Comparison of ENCODE assay signal across 22 mouse cellular contexts in the genomic region with DNA sequence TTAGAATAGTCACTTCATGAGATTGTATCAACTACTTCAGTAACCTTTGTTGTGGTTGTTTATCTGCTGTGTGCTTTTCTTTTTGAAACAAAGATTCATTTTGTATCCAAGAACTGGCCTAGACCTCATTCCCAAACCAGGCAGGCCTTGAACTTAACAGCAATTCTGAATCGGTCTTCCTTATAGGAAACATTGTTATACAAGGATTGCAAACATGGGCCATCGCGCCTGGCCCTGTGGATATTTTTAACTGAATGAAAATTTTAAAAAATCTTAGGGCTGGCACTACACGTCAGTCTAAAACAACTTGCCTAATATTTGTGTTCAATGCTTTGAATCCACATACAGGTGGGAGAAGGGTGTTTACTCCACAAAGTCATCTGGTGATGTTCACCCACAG. TPM values are rescaled to one million over a fixed set of nuclear protein-coding genes. Genes with fewer than 3 reads are reported as not detected.
A peak's percentile ranks its signal among the peaks of the same experiment; 100 is the strongest.
DNase-seq lines count a peak whose midpoint lies in the region; ATAC-seq and TF ChIP-seq lines count a peak whose summit lies in the region.
"Had no signal": no experiment of that assay in that cellular context is flagged by ENCODE, and none has a peak within 500 bp of the region (broad histone marks: within the 10 kb centered on the region; RNA-seq: fewer than 3 reads in every experiment).

No protein-coding gene starts in this region.

- peaks cover 25% of the 10 kb centered on the region for H3K36me3 ChIP-seq in intestine, embryonic 14.5 days (ENCODE audit: control insufficient read depth, insufficient read depth, low read length)
- H3K36me3 ChIP-seq in intestine, postnatal 0 days (ENCODE audit: control insufficient read depth, insufficient read depth) = peaks cover 10% of the 10 kb centered on the region
- H3K36me3 ChIP-seq in liver, postnatal 0 days (replicated peaks; ENCODE audit: insufficient read depth, low read length) = no peaks in the 10 kb centered on the region; the same call in 1 of the 2 replicates
- no peaks in the 10 kb centered on the region for H3K36me3 ChIP-seq in liver, embryonic 11.5 days (ENCODE audit: control insufficient read depth, insufficient read depth, low read length)
- peaks cover 6% of the 10 kb centered on the region; the same call in 1 of the 2 replicates for H3K36me3 ChIP-seq in stomach, embryonic 16.5 days (ENCODE audit: control insufficient read depth, insufficient read depth, low read length)
- H3K36me3 ChIP-seq in stomach, postnatal 0 days (ENCODE audit: control insufficient read depth, insufficient read depth, low read length) = no peaks in the 10 kb centered on the region
- H3K36me3 ChIP-seq: embryonic facial prominence, embryonic 15.5 days had no signal

- no peaks in the 10 kb centered on the region for H3K27me3 ChIP-seq in intestine, embryonic 14.5 days (replicated peaks; ENCODE audit: control insufficient read depth, insufficient read depth, low read length)
- H3K27me3 ChIP-seq in intestine, postnatal 0 days (replicated peaks; ENCODE audit: control insufficient read depth, insufficient read depth, low read length) = no peaks in the 10 kb centered on the region
- H3K27me3 ChIP-seq in liver, postnatal 0 days (ENCODE audit: insufficient read depth, low read length) = peaks cover 9% of the 10 kb centered on the region; the same call in 1 of the 2 replicates
- no peaks in the 10 kb centered on the region for H3K27me3 ChIP-seq in liver, embryonic 11.5 days (replicated peaks; ENCODE audit: control insufficient read depth, insufficient read depth, low read length)
- no peaks in the 10 kb centered on the region for H3K27me3 ChIP-seq in stomach, embryonic 16.5 days (ENCODE audit: control insufficient read depth, insufficient read depth, low read length)
- no peaks in the 10 kb centered on the region for H3K27me3 ChIP-seq in stomach, postnatal 0 days (ENCODE audit: control insufficient read depth, insufficient read depth, low read length)
- H3K27me3 ChIP-seq: embryonic facial prominence, embryonic 13.5 days; embryonic facial prominence, embryonic 15.5 days; forebrain, embryonic 13.5 days; forebrain, embryonic 15.5 days had no signal

- H3K4me2 ChIP-seq in intestine, embryonic 14.5 days (ENCODE audit: low read length) = peak overlapping the region; percentile 83; the same call in 1 of the 2 replicates
- H3K4me2 ChIP-seq in intestine, postnatal 0 days (replicated peaks; ENCODE audit: low read depth) = no peak overlapping the region
- H3K4me2 ChIP-seq in liver, postnatal 0 days (ENCODE audit: low read depth, low read length) = peak overlapping the region; percentile 11; the same call in 1 of the 2 replicates
- no peak overlapping the region for H3K4me2 ChIP-seq in liver, embryonic 11.5 days
- no peak overlapping the region for H3K4me2 ChIP-seq in stomach, embryonic 16.5 days (ENCODE audit: low read depth, low read length)
- H3K4me2 ChIP-seq in stomach, postnatal 0 days (replicated peaks; ENCODE audit: low read depth) = no peak overlapping the region
- H3K4me2 ChIP-seq: embryonic facial prominence, embryonic 13.5 days; embryonic facial prominence, embryonic 15.5 days; forebrain, embryonic 13.5 days; forebrain, embryonic 15.5 days had no signal

- TF ChIP-seq CTCF in intestine, postnatal 0 days (IDR thresholded peaks at IDR 0.05; ENCODE audit: low read depth) = no peak
- no peak for TF ChIP-seq CTCF in liver, postnatal 0 days (IDR thresholded peaks at IDR 0.05; ENCODE audit: low read depth)
- TF ChIP-seq CTCF in stomach, postnatal 0 days (IDR thresholded peaks at IDR 0.05; ENCODE audit: low read depth) = no peak

- H3K27ac ChIP-seq in intestine, embryonic 14.5 days (ENCODE audit: low read depth) = no peak overlapping the region
- H3K27ac ChIP-seq in intestine, postnatal 0 days (ENCODE audit: low read depth, low read length) = no peak overlapping the region
- H3K27ac ChIP-seq in liver, postnatal 0 days (ENCODE audit: low read depth) = no peak overlapping the region
- no peak overlapping the region for H3K27ac ChIP-seq in liver, embryonic 11.5 days (ENCODE audit: low read depth, low read length)
- H3K27ac ChIP-seq in stomach, embryonic 16.5 days (ENCODE audit: low read length) = no peak overlapping the region
- no peak overlapping the region for H3K27ac ChIP-seq in stomach, postnatal 0 days (replicated peaks)
- H3K27ac ChIP-seq: embryonic facial prominence, embryonic 13.5 days; embryonic facial prominence, embryonic 15.5 days; forebrain, embryonic 10.5 days; forebrain, embryonic 13.5 days; forebrain, embryonic 15.5 days had no signal

- H3K9me3 ChIP-seq in intestine, embryonic 14.5 days (ENCODE audit: control insufficient read depth, low read length) = no peaks in the 10 kb centered on the region
- no peaks in the 10 kb centered on the region for H3K9me3 ChIP-seq in intestine, postnatal 0 days (ENCODE audit: control insufficient read depth)
- H3K9me3 ChIP-seq in liver, postnatal 0 days (ENCODE audit: low read length) = no peaks in the 10 kb centered on the region
- no peaks in the 10 kb centered on the region for H3K9me3 ChIP-seq in liver, embryonic 11.5 days (ENCODE audit: control insufficient read depth, low read length)
- H3K9me3 ChIP-seq in stomach, embryonic 16.5 days (replicated peaks; ENCODE audit: control insufficient read depth, low read length) = no peaks in the 10 kb centered on the region
- no peaks in the 10 kb centered on the region for H3K9me3 ChIP-seq in stomach, postnatal 0 days (ENCODE audit: control insufficient read depth, low read length)
- H3K9me3 ChIP-seq: embryonic facial prominence, embryonic 13.5 days; embryonic facial prominence, embryonic 15.5 days; forebrain, embryonic 10.5 days; forebrain, embryonic 13.5 days; forebrain, embryonic 15.5 days had no signal

- peaks cover 11% of the 10 kb centered on the region; the same call in 1 of the 2 replicates for H3K4me1 ChIP-seq in intestine, embryonic 14.5 days (replicated peaks; ENCODE audit: control insufficient read depth, insufficient read depth, low read length)
- no peaks in the 10 kb centered on the region for H3K4me1 ChIP-seq in intestine, postnatal 0 days (replicated peaks; ENCODE audit: control insufficient read depth, insufficient read depth, low read length)
- no peaks in the 10 kb centered on the region for H3K4me1 ChIP-seq in liver, postnatal 0 days (ENCODE audit: insufficient read depth)
- no peaks in the 10 kb centered on the region; the same call in 1 of the 2 replicates for H3K4me1 ChIP-seq in liver, embryonic 11.5 days (replicated peaks; ENCODE audit: control insufficient read depth, insufficient read depth, low read length)
- H3K4me1 ChIP-seq in stomach, embryonic 16.5 days (ENCODE audit: control insufficient read depth, insufficient read depth, low read length) = 0 out of 2 replicates have a peak, but pooled peaks cover 7% of the 10 kb centered on the region
- no peaks in the 10 kb centered on the region; the same call in 1 of the 2 replicates for H3K4me1 ChIP-seq in stomach, postnatal 0 days (replicated peaks; ENCODE audit: control insufficient read depth, insufficient read depth)

- no peak for ATAC-seq in intestine, embryonic 14.5 days (replicated peaks; ENCODE audit: low FRiP score, low TSS enrichment, low read depth)
- ATAC-seq in intestine, postnatal 0 days = no peak
- no peak for ATAC-seq in liver, postnatal 0 days
- no peak for ATAC-seq in liver, embryonic 11.5 days (replicated peaks; ENCODE audit: low FRiP score)
- no peak for ATAC-seq in stomach, embryonic 16.5 days (ENCODE audit: insufficient read depth, low FRiP score)
- no peak for ATAC-seq in stomach, postnatal 0 days (ENCODE audit: low FRiP score, low TSS enrichment)
- ATAC-seq: forebrain, embryonic 13.5 days; forebrain, embryonic 15.5 days had no signal

- WGBS in intestine, embryonic 14.5 days = 88% methylated on average over 4 of the region's 4 CpGs
- 90% methylated on average over 4 of the region's 4 CpGs for WGBS in intestine, postnatal 0 days
- WGBS in liver, postnatal 0 days (ENCODE audit: insufficient replicate concordance) = 71% methylated on average over 4 of the region's 4 CpGs
- WGBS in liver, embryonic 11.5 days = 84% methylated on average over 4 of the region's 4 CpGs
- WGBS in stomach, embryonic 16.5 days = 92% methylated on average over 4 of the region's 4 CpGs
- 86% methylated on average over 4 of the region's 4 CpGs for WGBS in stomach, postnatal 0 days

- no peak overlapping the region for H3K4me3 ChIP-seq in intestine, embryonic 14.5 days (ENCODE audit: low read depth, low read length)
- no peak overlapping the region for H3K4me3 ChIP-seq in intestine, postnatal 0 days (ENCODE audit: low read depth, low read length)
- no peak overlapping the region for H3K4me3 ChIP-seq in liver, postnatal 0 days (ENCODE audit: low read depth, low read length)
- H3K4me3 ChIP-seq in liver, embryonic 11.5 days (ENCODE audit: low read depth, low read length) = no peak overlapping the region
- H3K4me3 ChIP-seq in stomach, embryonic 16.5 days (replicated peaks; ENCODE audit: low read length) = no peak overlapping the region
- no peak overlapping the region for H3K4me3 ChIP-seq in stomach, postnatal 0 days (ENCODE audit: low read depth, low read length)
- H3K4me3 ChIP-seq: embryonic facial prominence, embryonic 13.5 days; embryonic facial prominence, embryonic 15.5 days; erythroblast, embryonic 14.5 days; forebrain, embryonic 10.5 days; forebrain, embryonic 13.5 days; forebrain, embryonic 15.5 days had no signal

- no peak for TF ChIP-seq EP300 in liver, postnatal 0 days (IDR thresholded peaks at IDR 0.05; ENCODE audit: low read depth)
- no peak for TF ChIP-seq EP300 in stomach, postnatal 0 days (optimal IDR thresholded peaks at IDR 0.05)

- no peak overlapping the region for H3K9ac ChIP-seq in intestine, embryonic 14.5 days (ENCODE audit: low read length)
- H3K9ac ChIP-seq in intestine, postnatal 0 days (ENCODE audit: low read depth, low read length) = no peak overlapping the region
- H3K9ac ChIP-seq in liver, postnatal 0 days (replicated peaks) = no peak overlapping the region
- no peak overlapping the region for H3K9ac ChIP-seq in liver, embryonic 11.5 days (ENCODE audit: low read depth, low read length)
- 0 out of 2 replicates have a peak overlapping the region, but pooled peaks have one; percentile 34 for H3K9ac ChIP-seq in stomach, embryonic 16.5 days (ENCODE audit: low read length)
- no peak overlapping the region for H3K9ac ChIP-seq in stomach, postnatal 0 days (ENCODE audit: low read length)
- H3K9ac ChIP-seq: embryonic facial prominence, embryonic 13.5 days; embryonic facial prominence, embryonic 15.5 days; forebrain, embryonic 13.5 days; forebrain, embryonic 15.5 days had no signal

- no peak for DNase-seq in intestine, embryonic 14.5 days (ENCODE audit: low spot score)
- DNase-seq in liver, postnatal 0 days = no peak
- no peak for DNase-seq in liver, embryonic 11.5 days (ENCODE audit: low spot score)
- DNase-seq in stomach, postnatal 0 days (ENCODE audit: low spot score) = no peak
- DNase-seq: adrenal gland, adult 2 months; adrenal gland, postnatal 10 days; adrenal gland, postnatal 25 days; cerebellum, adult 11 months; cerebellum, adult 18-20 months; cerebellum, adult 8-10 months; cerebellum, adult 9-11 months; cerebellum, postnatal 14 days; cerebellum, postnatal 36 days; embryo, embryonic 11 days had no signal

RNA-seq across cellular contexts. Expression of a gene that starts 3.5 kb away (rescaled TPM):
- 109 and 120 TPM in 2 replicates for polyA plus RNA-seq in intestine, embryonic 14.5 days (2014; fragmentation: Nextera tagmentation; extraction: Ambion mirVana)
- polyA plus RNA-seq in intestine, postnatal 0 days (2015; fragmentation: Nextera tagmentation; extraction: Ambion mirVana) = 38.8 and 43.7 TPM in 2 replicates
- polyA plus RNA-seq in liver, postnatal 0 days (2015; fragmentation: Nextera tagmentation; extraction: Ambion mirVana) = 117 and 133 TPM in 2 replicates
- 47.9 and 54.3 TPM in 2 replicates for polyA plus RNA-seq in liver, embryonic 11.5 days (2014; fragmentation: Nextera tagmentation; extraction: Ambion mirVana)
- 70.2 and 72.9 TPM in 2 replicates for polyA plus RNA-seq in stomach, embryonic 16.5 days (2015; fragmentation: Nextera tagmentation; extraction: Ambion mirVana)
- 25.0 TPM in 2 replicates for polyA plus RNA-seq in stomach, postnatal 0 days (2015; fragmentation: Nextera tagmentation; extraction: Ambion mirVana)
- polyA plus RNA-seq: erythroblast, embryonic 14.5 days had no signal

Comparison
In these comparisons a context has a peak if more than half of its experiments do, and no peak if none do; other contexts are left out.
1. H3K4me2 ChIP-seq: peak in intestine, embryonic 14.5 days (single experiment) and liver, postnatal 0 days (single experiment); none in intestine, postnatal 0 days (single experiment), liver, embryonic 11.5 days (single experiment), stomach, embryonic 16.5 days (single experiment) and stomach, postnatal 0 days (single experiment).